Mouse (Mus musculus) lung, adult 2 months (tissue): ENCODE results near the gene Jdp2.

Experiments
- CTCF ChIP-seq: fragments of 200-500 bp; IDR thresholded peaks from 2 replicates; pipeline ENCODE4 v1.5.1; 2011; ENCODE audit warnings: mild to moderate bottlenecking, low read length, control low read depth; ENCODE audit not compliant: insufficient read depth
- POLR2A ChIP-seq: fragments of 200-500 bp; IDR thresholded peaks from 2 replicates; pipeline ENCODE4 v1.6.1; 2011; ENCODE audit warnings: low read depth, mild to moderate bottlenecking, control low read depth, low read length, borderline replicate concordance; ENCODE audit errors: extremely low read depth

- TF ChIP-seq CTCF: no peak
- no peak for TF ChIP-seq POLR2A
Observed at GRCm38 (mm10) chr12:85617885-85618284, 19.1 kb downstream of the Jdp2 start.
